Mouse (Mus musculus) gastrocnemius, postnatal 25 days (tissue): Measurements from ENCODE around the gene 1110032A03Rik. TPM values are rescaled to one million over a fixed set of nuclear protein-coding genes. Genes with fewer than 3 reads are reported as not detected.

Experiments
- DNase-seq: peaks from one replicate; pipeline ENCODE4 v3.0.0; 2022
- total RNA-seq, 2 experiments: library from RNA; stranded (reverse); gene quantifications; 1 replicate in 1 of 2; 2 replicates in 1 of 2; pipeline ENCODE4 v1.2.3; 2021

The 1110032A03Rik gene
- total RNA-seq, 2 experiments from 2014 or later, result 9.0 to 10.7 TPM

- DNase-seq, result no peak
Observed at GRCm38 (mm10) chr9:50732560-50732959, 42.8 kb downstream of the 1110032A03Rik start.

- DNase-seq, result no peak
Observed at GRCm38 (mm10) chr9:50729600-50729999, 45.7 kb downstream of the 1110032A03Rik start.

DNA sequence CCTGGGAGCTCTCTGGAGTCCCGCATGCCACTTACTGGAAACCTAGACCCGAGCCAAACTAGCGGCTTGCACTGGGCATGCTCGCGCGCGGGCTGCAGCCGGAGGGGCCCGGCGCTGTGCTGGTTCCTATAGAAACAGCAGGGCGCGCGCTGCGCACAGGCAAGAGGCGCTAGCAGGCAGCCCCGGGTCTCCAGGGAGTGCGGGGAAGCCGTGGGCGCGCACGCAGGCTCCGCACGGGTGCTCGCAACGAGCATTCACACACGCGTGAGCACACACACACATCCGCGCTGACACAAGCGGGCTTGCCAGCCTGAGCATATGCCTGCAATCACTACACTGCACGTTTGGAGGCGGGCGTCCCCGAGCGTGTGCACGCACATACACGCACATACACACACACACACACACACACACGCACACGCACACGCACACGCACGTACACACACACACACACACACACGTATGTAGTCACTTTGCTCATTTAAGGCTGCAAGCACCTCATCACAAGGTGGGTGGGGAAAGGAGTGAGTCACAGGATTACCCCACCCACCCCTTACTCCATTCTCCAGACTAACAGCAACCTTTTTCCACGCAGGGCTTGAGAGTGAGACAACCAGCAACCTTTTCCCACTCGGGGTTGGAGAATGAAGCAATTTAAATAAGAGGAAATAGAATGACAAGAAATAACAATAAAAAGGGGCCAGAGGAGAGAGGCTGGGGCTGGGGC lies 47.2 kb downstream of the 1110032A03Rik start:
- DNase-seq, result peak; percentile 52

GRCm38 (mm10) chr9:50727171-50727924 lies 48.0 kb downstream of the 1110032A03Rik start:
- DNase-seq, result no peak

- DNase-seq, result no peak
Observed at GRCm38 (mm10) chr9:50725921-50726590, 49.3 kb downstream of the 1110032A03Rik start.

GRCm38 (mm10) chr9:50724661-50725330 lies 50.5 kb downstream of the 1110032A03Rik start:
- no peak for DNase-seq

DNA sequence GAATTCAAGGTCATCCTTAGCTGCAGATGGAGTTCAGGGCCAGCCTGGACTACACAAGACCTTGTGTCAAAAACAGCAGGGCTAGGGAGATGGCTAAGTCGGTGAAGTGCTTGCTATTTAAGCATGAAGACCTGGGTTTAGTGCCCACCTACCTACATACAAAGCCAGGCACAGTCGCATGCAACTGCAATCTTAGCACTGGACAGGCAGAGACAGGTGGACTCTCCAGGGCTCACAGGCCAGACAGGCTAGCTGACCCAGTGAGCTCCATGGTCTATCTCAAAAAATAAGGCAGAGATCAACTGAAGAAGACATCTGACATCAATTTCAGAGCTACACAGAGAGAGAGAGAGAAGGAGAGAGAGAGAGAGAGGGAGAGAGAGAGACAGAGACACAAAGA lies 51.2 kb downstream of the 1110032A03Rik start:
- no peak for DNase-seq

- no peak for DNase-seq
Observed at GRCm38 (mm10) chr9:50723406-50723805, 51.9 kb downstream of the 1110032A03Rik start.

DNA sequence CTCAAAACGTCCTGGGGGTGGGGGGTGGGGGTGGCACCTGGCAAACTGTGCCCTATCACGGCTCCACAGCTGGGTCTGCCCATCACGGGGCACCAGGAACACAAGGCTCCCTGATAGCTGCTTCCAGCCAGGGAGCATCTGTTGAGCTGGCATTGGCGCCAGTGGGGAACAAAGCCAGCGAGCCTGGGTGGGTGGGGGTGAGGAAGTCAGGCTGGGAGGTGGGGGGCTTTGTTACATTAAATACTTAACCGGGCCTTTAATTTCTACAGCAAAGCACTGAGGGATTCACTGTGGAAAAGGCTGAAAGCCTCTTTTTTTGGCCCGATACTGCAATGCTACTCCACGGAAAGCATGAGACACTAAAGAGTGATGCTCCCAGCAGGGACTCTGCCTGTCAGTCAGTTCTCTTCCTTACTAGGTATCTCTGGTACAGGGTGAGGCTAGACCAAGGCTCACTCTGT lies 52.8 kb downstream of the 1110032A03Rik start:
- no peak for DNase-seq

GRCm38 (mm10) chr9:50721061-50721460 lies 54.3 kb downstream of the 1110032A03Rik start:
- DNase-seq, result no peak

DNA sequence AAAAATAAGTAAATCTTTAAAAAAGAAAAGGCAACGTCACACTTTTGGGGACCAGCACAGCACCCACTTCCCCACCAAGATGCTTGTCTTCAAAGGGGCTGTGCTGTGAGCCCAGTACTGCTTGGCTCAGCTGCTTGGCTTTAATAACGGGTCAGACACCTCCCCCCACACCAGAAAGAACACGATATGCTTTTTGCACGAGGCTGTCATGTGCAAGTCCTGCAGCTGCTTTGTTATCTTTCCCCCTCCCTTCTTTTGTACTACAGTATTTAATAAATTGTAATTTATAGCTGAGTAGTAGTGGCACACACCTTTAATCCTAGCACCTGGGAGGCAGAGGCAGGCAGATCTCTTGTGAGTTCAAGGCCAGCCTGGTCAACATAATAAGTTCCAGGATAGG lies 56.4 kb downstream of the 1110032A03Rik start:
- DNase-seq, result no peak

DNA sequence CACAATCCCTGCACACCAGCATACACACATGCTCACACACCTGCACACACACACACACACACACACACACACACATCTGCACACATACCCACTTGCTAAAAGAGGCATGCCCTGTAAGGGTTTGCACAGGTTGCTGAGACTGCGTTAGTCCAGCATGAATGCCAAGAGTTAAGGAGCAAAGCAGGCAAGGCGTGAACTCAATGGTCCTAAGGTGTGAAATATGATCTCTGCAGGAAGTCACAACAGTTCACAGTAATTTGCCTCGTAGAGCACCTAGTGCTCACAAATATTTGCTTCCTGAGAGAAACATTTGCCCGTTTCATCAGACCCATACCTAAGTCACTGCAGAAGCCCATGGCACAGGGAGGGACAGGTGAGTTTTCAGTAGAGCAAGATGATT lies 61.1 kb downstream of the 1110032A03Rik start:
- no peak for DNase-seq

Other genes starting within 250 kb of the 1110032A03Rik start
- 10 to 100 TPM in 1 of 2 experiments, 1 to 10 TPM in 1; 8.5 to 11.2 TPM for gene Pts, start 246.8 kb downstream of the 1110032A03Rik start, total RNA-seq
- under 1 TPM; 0.43 to 0.75 TPM for gene Il18, start 220.7 kb downstream of the 1110032A03Rik start, total RNA-seq
- under 1 TPM; 0.28 to 0.40 TPM for gene Bco2, start 220.3 kb downstream of the 1110032A03Rik start, total RNA-seq
- not detected for gene Tex12, start 214.2 kb downstream of the 1110032A03Rik start, total RNA-seq
- 100 to 1,000 TPM; 338 to 360 TPM for gene Sdhd, start 171.7 kb downstream of the 1110032A03Rik start, total RNA-seq
- gene Timm8b, start 171.6 kb downstream of the 1110032A03Rik start, total RNA-seq, result 100 to 1,000 TPM; 182 to 200 TPM
- gene Pih1d2, start 158.2 kb downstream of the 1110032A03Rik start, total RNA-seq, result under 1 TPM; 0.20 to 0.43 TPM
- 10 to 100 TPM in 1 of 2 experiments, 1 to 10 TPM in 1; 7.7 to 10.4 TPM for gene Nkapd1, start 158.1 kb downstream of the 1110032A03Rik start, total RNA-seq
- 100 to 1,000 TPM; 228 to 279 TPM for gene Dlat, start 115.7 kb downstream of the 1110032A03Rik start, total RNA-seq
- 1 to 10 TPM; 2.4 to 4.0 TPM for gene Dixdc1, start 36.0 kb downstream of the 1110032A03Rik start, total RNA-seq
- gene 2310030G06Rik, start 29.0 kb downstream of the 1110032A03Rik start, total RNA-seq, result 1 to 10 TPM; 1.5 to 6.5 TPM
- gene Cryab, start 24.2 kb downstream of the 1110032A03Rik start, total RNA-seq, result 1,000 to 10,000 TPM; 1,104 to 3,330 TPM
- 100 to 1,000 TPM; 106 to 134 TPM for gene Hspb2, start 23.2 kb downstream of the 1110032A03Rik start, total RNA-seq
- gene Fdxacb1, start 7.3 kb downstream of the 1110032A03Rik start, total RNA-seq, result 1 to 10 TPM; 3.7 to 3.9 TPM
- gene Alg9, start 501 bp downstream of the 1110032A03Rik start, total RNA-seq, result 10 to 100 TPM in 1 of 2 experiments, 1 to 10 TPM in 1; 9.0 to 10.5 TPM
- gene Ppp2r1b, start 69.8 kb upstream of the 1110032A03Rik start, total RNA-seq, result 1 to 10 TPM; 5.0 to 7.9 TPM
- gene Sik2, start 233.6 kb upstream of the 1110032A03Rik start, total RNA-seq, result 10 to 100 TPM; 15.7 to 30.7 TPM